Mouse (Mus musculus) hindbrain, embryonic 14.5 days (tissue): ENCODE measurements around the gene Ldb1. TPM values are rescaled to one million over a fixed set of nuclear protein-coding genes. Genes with fewer than 3 reads are reported as not detected.

Experiments used
- ATAC-seq: fragments of 200-750 bp; cut with Nextera tagmentation; 2 replicates; pipeline ENCODE4 v1.8.0; 2017; ENCODE audit warnings: moderate number of reproducible peaks, mild to moderate bottlenecking, moderate TSS enrichment, moderate library complexity; ENCODE audit not compliant: low FRiP score
- DNase-seq: peaks from one replicate; pipeline ENCODE4 v3.0.0-alpha.2; 2015; ENCODE audit warnings: low spot score
- H3K27ac ChIP-seq: fragments of 300-500 bp; sonication (generic); 2 replicates; pipeline ENCODE4 v1.5.1; 2014; ENCODE audit warnings: mild to moderate bottlenecking, moderate library complexity
- H3K27me3 ChIP-seq: fragments of 300-500 bp; sonication (generic); 2 replicates; pipeline ENCODE4 v1.6.1; 2014; ENCODE audit warnings: mild to moderate bottlenecking, low read length, mixed read lengths; ENCODE audit not compliant: control insufficient read depth, insufficient read depth
- H3K36me3 ChIP-seq: fragments of 300-500 bp; sonication (generic); replicated peaks from 2 replicates; pipeline ENCODE4 v1.6.1; 2014; ENCODE audit not compliant: control insufficient read depth, insufficient read depth
- H3K4me1 ChIP-seq: fragments of 300-500 bp; sonication (generic); replicated peaks from 2 replicates; pipeline ENCODE4 v1.6.1; 2014; ENCODE audit warnings: antibody characterized with exemption, low read length, mixed read lengths; ENCODE audit not compliant: control insufficient read depth, insufficient read depth
- H3K4me2 ChIP-seq: fragments of 300-500 bp; sonication (generic); replicated peaks from 2 replicates; pipeline ENCODE4 v1.6.1; 2014; ENCODE audit warnings: mild to moderate bottlenecking, moderate library complexity
- H3K4me3 ChIP-seq: fragments of 300-500 bp; sonication (generic); replicated peaks from 2 replicates; pipeline ENCODE4 v1.5.1; 2014; ENCODE audit warnings: mild to moderate bottlenecking, low read length
- H3K9ac ChIP-seq: fragments of 300-500 bp; sonication (generic); 2 replicates; pipeline ENCODE4 v1.6.1; 2014
- H3K9me3 ChIP-seq: fragments of 300-500 bp; sonication (generic); 2 replicates; pipeline ENCODE4 v1.6.1; 2016; ENCODE audit warnings: low read length; ENCODE audit not compliant: control insufficient read depth
- WGBS: fragments of 180-500 bp; shearing (Covaris S2); extraction: QIAGEN DNeasy Blood & Tissue Kit; methylation state at CpG from one replicate; pipeline ENCODE4 v1.1.7; 2014; 5-methylcytosine and 5-hydroxymethylcytosine counted together
- polyA plus RNA-seq: library from polyadenylated mRNA; unstranded; fragments of >200 nt; fragmentation: Nextera tagmentation; extraction: Ambion mirVana; gene quantifications from 2 replicates; pipeline ENCODE4 v1.2.1, GENCODE M21; 2014

The Ldb1 gene
- polyA plus RNA-seq, 1 experiment from 2014 or later, result 95.4 TPM

DNA sequence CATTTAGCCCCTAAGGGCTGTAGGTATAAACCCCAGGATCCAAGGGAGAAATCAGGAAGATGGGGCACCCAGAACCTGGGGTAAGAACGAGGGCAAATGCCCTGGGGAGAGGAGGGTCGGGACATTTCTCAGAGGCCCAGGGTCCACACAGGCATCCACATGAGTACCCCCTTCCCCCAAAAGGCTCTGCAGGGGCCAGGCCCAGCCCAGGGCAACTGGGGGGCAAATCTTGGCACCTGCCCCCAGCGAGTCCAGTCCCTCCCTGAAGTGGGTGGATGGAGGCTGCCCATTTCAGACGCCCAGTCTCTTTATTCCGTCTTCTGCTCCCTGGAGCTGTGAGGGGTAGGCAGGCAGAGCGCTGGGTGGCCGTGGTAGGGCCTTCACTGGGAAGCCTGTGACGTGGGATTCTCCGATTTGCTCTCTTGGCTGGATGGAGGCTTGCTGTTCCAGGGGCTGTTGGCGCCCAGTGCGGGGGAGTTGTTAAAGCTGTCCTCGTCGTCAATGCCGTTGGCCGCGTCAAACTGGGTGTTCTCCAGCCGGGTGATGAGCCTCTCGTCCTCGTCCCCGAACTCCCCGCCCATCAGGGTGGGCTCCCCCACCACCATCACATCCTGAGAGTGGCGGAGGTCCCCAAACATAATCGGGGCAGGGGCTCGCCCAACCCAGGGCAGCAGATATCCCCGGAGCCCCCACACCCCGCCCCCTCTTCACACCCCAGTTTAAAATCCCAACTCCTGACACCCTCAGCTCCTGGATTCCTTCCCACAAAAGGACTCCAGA is 12.1 kb downstream of the Ldb1 start:
- Histone ChIP-seq H3K36me3 (peaks cover 52% of the 10 kb centered on the region), H3K9me3 (no peaks in the 10 kb centered on the region)
- 90% methylated on average over 26 of the region's 26 CpGs for WGBS

DNA sequence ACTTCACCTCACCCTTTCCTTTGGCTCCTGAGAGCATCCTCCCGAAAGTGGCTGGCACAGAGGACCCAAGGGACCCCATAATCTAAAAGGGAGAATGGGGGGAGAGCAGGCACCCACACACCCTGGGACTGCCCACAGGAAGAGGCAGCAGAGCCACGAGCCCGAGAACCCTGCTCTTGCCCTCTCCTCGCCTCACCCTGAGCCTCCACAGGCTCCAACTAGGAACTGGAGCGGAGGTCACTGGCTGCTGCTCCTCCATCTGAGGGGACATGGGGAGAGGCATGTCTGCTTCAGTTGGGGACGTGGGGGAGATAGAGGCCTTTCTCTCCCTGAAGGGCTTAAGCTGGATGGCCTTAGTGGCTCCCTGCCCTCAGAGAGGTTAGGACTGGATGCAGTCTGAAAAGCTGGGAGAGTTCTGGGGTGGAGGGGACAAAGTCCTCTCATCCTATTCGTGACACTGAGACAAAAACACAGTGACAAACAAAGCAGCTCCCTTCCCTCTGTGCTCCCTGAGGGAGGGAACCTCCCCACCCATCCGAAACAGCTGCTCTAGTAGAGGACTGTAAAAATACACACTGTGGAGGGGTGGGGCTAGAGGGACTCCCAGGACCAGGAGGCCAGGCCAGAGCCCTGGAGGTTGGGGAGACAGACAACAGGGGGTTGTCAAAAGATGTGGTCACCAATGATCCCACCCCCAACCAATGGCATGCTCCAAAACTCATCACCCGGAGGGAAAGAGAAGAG is 13.2 kb downstream of the Ldb1 start:
- H3K27me3 ChIP-seq, result no peaks in the 10 kb centered on the region
- H3K36me3 ChIP-seq, result peaks cover 52% of the 10 kb centered on the region
- no peak for DNase-seq
- no peak overlapping the region for H3K4me3 ChIP-seq
- no peak overlapping the region for H3K9ac ChIP-seq
- no peak for ATAC-seq
- no peak overlapping the region for H3K4me2 ChIP-seq
- peaks cover 4% of the 10 kb centered on the region for H3K4me1 ChIP-seq
- H3K9me3 ChIP-seq, result no peaks in the 10 kb centered on the region
- WGBS, result 63% methylated on average over 8 of the region's 9 CpGs
- no peak overlapping the region for H3K27ac ChIP-seq

More for the DNA sequence above, 12.1 kb downstream of the Ldb1 start:
- H3K9ac ChIP-seq, result no peak overlapping the region
- DNase-seq, result no peak
- H3K4me1 ChIP-seq, result peaks cover 14% of the 10 kb centered on the region
- H3K4me3 ChIP-seq, result no peak overlapping the region
- no peak overlapping the region for H3K27ac ChIP-seq
- ATAC-seq, result no peak
- H3K4me2 ChIP-seq, result no peak overlapping the region
- H3K27me3 ChIP-seq, result no peaks in the 10 kb centered on the region

GRCm38 (mm10) chr19:46030196-46030983 is 14.6 kb downstream of the Ldb1 start:
- 97% methylated on average over 10 of the region's 10 CpGs for WGBS
- no peaks in the 10 kb centered on the region for H3K9me3 ChIP-seq
- peaks cover 42% of the 10 kb centered on the region for H3K36me3 ChIP-seq

GRCm38 (mm10) chr19:46029652-46030051 is 15.4 kb downstream of the Ldb1 start:
- H3K4me1 ChIP-seq, result no peaks in the 10 kb centered on the region
- H3K4me2 ChIP-seq, result no peak overlapping the region
- no peaks in the 10 kb centered on the region for H3K27me3 ChIP-seq
- no peaks in the 10 kb centered on the region for H3K9me3 ChIP-seq
- DNase-seq (no peak), ATAC-seq (no peak)
- no peak overlapping the region for H3K27ac ChIP-seq
- 94% methylated on average over 1 of the region's 1 CpGs for WGBS
- no peak overlapping the region for H3K9ac ChIP-seq
- H3K36me3 ChIP-seq, result peaks cover 34% of the 10 kb centered on the region
- no peak overlapping the region for H3K4me3 ChIP-seq

More at GRCm38 (mm10) chr19:46030196-46030983, 14.6 kb downstream of the Ldb1 start:
- H3K4me1 ChIP-seq, result no peaks in the 10 kb centered on the region
- no peak overlapping the region for H3K4me3 ChIP-seq
- no peak overlapping the region for H3K4me2 ChIP-seq
- DNase-seq, result no peak
- no peaks in the 10 kb centered on the region for H3K27me3 ChIP-seq
- no peak overlapping the region for H3K9ac ChIP-seq
- no peak overlapping the region for H3K27ac ChIP-seq
- no peak for ATAC-seq

DNA sequence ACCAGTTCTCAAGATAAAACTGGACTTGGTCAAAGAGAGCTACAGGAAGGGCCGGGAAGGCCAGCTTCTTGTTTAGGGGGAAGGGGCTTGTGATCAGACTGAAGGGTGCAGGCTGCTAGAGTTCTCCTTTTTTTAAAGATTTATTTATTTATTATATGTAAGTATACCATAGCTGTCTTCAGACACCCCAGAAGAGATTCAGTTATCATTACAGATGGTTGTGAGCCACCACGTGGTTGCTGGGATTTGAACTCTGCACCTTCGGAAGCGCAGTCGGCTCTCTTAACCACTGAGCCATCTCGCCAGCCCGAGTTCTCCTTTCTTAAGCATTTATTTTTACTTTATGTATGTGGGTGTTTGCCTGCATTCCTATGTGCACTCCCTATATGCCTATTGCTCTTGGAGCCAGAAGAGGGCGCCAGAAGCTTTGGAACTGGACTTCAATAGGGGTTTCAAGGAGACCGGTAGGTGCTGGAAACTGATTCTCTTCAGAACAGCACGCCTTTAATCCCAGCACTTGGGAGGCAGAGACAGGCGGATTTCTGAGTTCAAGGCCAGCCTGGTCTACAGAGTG is 16.2 kb downstream of the Ldb1 start:
- Histone ChIP-seq H3K4me1 (no peaks in the 10 kb centered on the region), H3K9ac (no peak overlapping the region), H3K27ac (no peak overlapping the region), H3K4me3 (no peak overlapping the region), H3K4me2 (no peak overlapping the region), H3K9me3 (no peaks in the 10 kb centered on the region), H3K36me3 (peaks cover 26% of the 10 kb centered on the region), H3K27me3 (no peaks in the 10 kb centered on the region)
- WGBS, result 72% methylated on average over 11 of the region's 11 CpGs
- ATAC-seq, result no peak
- no peak for DNase-seq

GRCm38 (mm10) chr19:46026567-46026966 is 18.4 kb downstream of the Ldb1 start:
- no peak for ATAC-seq
- H3K4me3 ChIP-seq, result no peak overlapping the region
- no peak overlapping the region for H3K9ac ChIP-seq
- no peaks in the 10 kb centered on the region for H3K4me1 ChIP-seq
- no peak for DNase-seq
- no peak overlapping the region for H3K4me2 ChIP-seq
- H3K9me3 ChIP-seq, result no peaks in the 10 kb centered on the region
- peaks cover 4% of the 10 kb centered on the region for H3K36me3 ChIP-seq
- no peaks in the 10 kb centered on the region for H3K27me3 ChIP-seq
- H3K27ac ChIP-seq, result no peak overlapping the region
- WGBS, result 63% methylated on average over 8 of the region's 8 CpGs

- Histone ChIP-seq H3K4me1 (no peaks in the 10 kb centered on the region), H3K4me2 (no peak overlapping the region), H3K27ac (no peak overlapping the region), H3K9ac (no peak overlapping the region), H3K27me3 (no peaks in the 10 kb centered on the region), H3K36me3 (0 out of 2 replicates have a peak, but pooled peaks cover 3% of the 10 kb centered on the region), H3K4me3 (no peak overlapping the region), H3K9me3 (no peaks in the 10 kb centered on the region)
- 84% methylated on average over 6 of the region's 6 CpGs for WGBS
- DNase-seq (no peak), ATAC-seq (no peak)
Observed at GRCm38 (mm10) chr19:46024959-46025358, 20.1 kb downstream of the Ldb1 start.

- H3K4me2 ChIP-seq, result no peak overlapping the region
- no peaks in the 10 kb centered on the region for H3K27me3 ChIP-seq
- H3K9me3 ChIP-seq, result no peaks in the 10 kb centered on the region
- no peak overlapping the region for H3K27ac ChIP-seq
- H3K36me3 ChIP-seq, result no peaks in the 10 kb centered on the region
- no peaks in the 10 kb centered on the region for H3K4me1 ChIP-seq
- no peak for ATAC-seq
- H3K4me3 ChIP-seq, result no peak overlapping the region
- no peak overlapping the region for H3K9ac ChIP-seq
- no peak for DNase-seq
- WGBS, result 80% methylated on average over 2 of the region's 2 CpGs
Observed at GRCm38 (mm10) chr19:46016023-46016422, 29.0 kb downstream of the Ldb1 start.
